Mouse (Mus musculus) left cerebral cortex, adult 11 months (tissue): ENCODE data around the gene Nsg1.

Experiments used
- DNase-seq: peaks from one replicate; pipeline ENCODE4 v3.0.0; 2022; ENCODE audit warnings: low spot score

The Nsg1 gene

DNA sequence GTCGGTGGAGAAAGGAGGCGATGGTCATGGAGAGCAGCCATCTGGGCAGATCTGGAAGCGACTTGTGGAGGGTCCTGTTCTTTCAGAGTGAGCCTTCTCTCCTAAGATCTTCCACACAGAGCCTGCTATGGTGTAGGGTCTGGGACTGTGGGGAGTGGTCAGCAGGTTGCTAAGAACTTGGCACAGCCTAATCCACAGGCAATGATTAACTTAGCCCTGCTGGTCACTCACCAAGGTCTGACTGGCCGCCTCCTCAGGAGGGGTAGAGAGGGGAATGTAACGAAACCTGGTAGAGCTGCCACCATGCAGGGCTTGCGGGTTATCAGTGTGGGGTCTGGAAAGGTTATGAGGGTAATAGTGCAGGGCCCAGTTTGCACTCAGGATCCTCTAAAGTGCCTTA, 18.8 kb downstream of the Nsg1 start:
- no peak for DNase-seq

DNA sequence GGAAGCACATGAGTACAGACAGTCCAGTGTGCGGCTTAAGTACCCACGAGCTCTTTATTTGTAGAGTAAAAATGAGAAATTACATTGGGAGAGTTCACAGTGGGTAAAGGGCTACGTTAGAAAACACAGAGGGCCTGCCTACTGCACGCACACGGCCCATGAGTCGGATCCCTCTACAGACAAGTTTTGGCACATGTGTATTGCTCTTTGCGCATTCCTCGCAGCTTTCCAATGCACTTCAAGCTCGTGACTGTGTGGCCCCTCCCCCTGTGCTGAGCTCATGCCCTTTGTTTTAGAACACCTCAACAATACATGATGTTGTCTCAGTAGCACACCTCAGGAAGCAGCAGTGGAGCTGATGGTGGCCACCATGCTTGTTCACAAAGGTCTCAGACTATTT, 22.5 kb downstream of the Nsg1 start:
- no peak for DNase-seq

DNA sequence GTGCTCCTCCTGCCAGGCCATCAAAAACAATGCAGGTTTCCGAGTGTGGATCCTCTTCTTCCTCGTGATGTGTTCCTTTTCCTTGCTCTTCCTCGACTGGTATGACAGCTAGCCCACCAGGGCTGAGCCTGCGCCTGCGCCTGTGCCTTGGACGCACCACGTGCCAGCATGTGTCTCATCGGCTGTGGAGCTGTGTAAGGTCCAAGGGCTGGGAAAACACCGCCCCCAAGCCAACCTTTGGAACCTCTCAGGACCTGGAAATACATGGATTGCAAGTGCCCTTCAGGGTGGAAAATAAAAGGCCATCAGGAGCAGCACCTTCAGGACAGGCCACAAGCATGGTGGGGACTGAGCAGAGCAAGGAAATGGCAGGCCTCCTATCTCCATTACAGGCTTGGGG, 23.5 kb downstream of the Nsg1 start:
- no peak for DNase-seq

DNA sequence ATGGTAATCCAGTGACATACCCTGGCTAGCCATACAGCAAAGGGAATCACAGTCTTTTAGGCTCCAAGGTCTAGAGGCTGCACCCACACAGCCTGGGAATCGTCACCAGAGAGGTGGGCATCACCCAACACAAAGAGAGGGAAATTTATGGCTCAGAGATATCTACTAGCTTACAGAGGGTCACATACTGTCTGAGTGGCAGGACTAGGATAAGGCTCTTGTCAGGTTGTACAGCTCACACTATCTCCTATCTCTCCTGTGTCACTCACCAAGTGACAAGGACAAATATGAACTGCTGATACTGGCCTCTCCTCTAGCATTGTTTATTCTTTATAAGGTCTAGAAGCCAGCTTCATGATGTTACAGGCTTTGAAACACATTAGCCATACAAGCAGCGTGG, 30.4 kb downstream of the Nsg1 start:
- no peak for DNase-seq

DNA sequence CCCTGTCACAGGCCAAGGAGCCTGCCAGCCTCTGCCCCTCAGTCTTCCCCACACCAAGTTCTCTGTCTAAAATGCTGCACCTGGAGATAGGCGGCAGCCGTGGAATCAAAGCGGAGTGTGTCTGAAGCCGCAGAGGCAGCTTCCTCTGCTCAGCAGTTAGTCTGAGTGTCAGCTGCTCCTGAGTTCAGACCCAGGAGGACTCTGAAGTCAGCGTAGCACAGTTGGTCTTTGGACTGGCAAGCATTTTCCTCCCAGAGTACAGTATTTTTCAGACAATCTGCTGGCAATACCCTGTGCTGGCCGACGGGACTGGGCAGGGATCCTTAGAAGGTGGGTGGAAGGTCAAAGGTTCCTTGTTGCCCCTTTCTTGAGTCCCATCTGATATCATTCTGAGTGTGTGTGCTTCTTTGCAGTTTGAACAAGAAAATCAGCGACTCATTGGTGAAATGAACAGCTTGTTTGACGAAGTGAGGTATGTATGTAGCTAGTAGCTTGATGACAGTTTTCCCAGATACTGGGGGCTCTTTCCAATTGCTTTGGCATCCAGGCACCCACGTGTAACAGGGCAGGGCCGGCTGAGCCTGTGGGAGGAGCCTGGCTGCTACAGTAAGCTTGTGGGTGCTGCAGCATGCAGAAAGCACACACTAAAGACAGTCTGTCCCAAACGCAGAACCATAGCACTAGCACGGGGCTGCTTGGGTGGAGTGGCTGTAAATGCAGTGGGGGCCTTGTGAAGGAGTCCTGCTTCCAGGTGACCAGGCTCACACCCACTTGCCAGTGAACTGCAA, 33.0 kb downstream of the Nsg1 start:
- DNase-seq: no peak

DNA sequence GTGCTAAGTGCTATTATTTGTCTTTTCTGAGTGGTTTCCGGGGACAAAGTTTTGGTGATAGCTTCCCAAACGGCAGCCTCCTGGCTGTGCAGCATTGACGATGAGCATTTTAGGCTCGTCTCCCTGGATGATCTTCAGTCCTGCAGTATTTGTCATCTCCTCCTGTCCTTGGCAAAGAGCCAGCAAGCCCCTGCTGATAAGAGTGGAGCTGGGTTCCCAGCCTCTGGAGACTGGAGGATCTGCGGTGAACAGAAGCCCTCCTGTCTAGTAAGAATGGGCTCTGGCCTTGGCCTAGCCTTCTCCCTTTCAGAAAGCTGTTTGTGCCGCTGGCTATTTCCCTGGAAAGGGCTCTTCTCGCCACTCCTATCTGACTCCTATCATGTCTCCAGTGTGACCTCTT, 38.0 kb downstream of the Nsg1 start:
- DNase-seq: no peak

DNA sequence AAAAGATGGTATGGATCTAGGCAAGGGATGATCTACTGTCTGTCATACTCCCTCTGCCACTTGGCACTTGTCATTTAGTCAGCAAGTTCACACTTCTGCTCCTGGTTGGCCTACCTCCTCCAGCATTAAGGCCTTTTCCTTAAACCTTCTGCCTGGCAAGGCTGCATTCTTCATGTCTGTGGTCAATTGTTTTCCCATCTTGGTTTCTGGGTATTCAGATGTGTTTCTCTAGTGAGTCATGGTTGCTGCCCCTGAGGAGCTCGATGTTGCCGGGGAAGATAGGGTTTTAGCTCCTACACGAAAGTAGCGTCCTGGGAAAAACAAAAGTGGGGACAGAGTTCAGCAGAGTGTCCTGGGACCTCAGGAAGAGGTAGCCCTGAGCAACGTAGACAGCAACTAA, 40.4 kb downstream of the Nsg1 start:
- no peak for DNase-seq

DNA sequence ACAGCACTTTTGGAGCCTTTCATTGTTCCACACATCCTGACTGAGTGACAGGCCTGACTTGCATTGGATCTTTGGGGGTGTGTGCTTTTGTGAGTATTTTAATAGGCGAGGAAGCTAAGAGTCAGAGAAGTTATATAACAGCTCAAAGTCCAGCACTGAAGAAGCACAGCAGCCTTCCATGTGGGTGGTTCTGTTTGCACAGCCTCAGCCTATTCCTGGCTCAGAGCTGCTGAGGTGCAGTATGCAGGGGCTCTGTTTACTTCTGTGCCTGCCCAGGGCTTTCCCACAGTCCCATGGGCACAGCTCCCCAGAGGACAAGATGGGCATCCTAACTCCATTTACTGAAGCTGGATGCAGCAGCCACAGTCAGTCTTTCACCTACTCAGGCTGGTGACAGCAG, 42.7 kb downstream of the Nsg1 start:
- peak; percentile 78 for DNase-seq

DNA sequence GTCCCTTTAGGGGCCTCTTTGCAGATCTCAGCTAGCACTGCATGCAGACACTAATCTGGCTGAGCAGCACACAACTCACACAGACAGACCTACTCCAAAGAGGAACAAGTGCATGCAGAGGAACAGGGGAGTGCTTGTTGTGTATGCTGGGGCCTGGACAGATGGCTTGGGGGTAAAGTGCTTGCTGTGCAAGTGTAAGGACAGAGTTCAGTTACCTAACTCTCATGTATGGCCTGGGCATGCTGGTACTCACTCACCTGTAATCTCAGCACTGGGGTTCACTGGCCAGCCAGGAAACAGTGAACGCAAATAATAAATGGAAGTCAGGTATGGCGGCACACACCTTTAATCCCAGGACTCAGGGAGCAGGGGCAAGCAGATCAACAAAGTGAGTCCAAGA, 45.2 kb downstream of the Nsg1 start:
- DNase-seq: no peak

DNA sequence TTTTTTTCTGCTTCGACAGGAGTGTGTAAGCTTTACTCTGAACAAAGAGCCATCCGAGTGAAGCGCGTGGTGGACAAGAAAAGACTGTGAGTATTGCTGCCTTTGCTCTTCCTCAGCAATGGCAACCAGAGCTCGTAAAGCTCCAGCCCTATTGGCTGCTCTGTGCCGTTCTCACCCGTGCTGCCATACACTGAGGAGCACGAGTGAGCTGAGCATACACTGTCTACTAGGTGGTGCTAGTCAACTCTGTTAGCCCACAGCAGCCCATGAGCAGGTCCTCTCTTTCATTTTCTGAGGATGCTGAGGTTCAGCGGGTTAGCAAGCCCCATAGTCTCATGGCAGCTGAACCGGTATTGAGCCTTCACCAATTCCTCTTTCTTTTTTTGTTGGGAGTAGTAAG, 52.9 kb downstream of the Nsg1 start:
- no peak for DNase-seq

DNA sequence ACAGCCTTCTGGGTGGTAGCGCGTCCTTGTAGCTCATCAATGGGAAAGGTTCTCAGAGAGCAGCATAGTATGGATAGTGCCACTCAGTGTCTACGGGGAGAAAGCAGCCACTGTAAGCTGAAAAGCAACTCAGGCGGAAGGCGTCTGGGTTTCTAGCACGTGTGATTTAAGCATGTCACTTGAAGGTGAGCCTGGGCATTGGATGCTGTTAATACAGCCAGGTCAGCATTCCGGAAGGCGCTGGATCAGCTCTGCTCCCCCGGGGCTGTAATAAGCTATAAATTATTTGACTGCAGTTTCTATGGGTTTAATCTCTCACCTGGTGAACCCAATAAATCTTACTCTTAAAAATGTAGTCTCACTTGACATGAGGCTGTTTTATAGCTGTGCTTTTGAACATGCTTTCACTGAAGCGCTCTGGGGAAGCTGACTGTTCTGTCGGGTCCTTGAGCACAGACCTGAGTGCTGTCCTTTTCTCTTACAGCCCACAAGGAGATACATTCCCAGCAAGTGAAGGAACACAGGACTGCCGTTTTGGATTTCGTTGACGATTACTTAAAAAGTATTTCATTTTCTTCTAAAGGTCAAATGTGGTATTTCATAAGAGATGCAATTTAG, 53.5 kb downstream of the Nsg1 start:
- DNase-seq: no peak

DNA sequence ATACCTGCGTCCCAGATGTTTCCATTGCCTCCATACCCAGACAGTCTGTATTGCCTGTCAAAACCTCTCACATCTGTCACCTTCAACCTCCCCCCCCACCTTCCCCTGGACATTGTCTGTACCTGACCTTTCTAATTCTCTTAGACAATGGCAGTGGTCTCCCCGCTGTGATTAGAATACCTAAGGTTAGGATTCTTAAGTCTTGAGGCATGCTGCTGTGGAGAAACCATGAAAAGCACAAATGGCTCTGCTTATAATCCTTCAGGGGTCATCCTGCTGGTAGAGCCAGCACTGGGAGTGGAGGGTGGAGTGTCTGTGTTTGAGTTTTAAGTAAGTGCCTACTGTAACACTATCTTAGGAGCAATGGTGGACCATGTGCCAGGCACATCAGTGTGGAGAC, 56.8 kb downstream of the Nsg1 start:
- no peak for DNase-seq

DNA sequence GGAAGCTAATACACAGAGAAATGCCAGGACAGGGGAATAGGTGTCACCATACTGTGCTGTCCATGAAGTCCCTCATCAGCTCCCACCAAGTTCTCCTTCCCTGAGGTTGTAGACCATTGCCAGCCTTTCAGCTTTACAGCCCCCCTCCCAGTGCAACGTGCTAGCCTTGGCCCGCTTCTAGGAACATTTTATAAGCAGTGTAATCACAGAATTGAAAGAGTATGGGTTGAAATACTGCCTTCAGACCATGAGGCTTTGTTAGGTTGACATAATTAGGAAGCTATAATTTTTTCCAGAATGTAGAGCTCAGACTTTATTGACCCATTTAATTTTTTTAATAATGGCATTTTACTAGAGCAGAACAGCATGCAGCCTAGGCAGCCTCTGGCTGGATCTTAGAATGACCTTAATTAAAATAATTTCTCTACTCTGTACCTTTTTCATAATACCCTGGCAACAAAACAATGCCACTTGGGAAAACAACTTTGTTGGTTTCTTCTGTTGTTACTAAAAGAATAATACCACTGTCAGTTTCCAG, 60.5 kb downstream of the Nsg1 start:
- DNase-seq: no peak

DNA sequence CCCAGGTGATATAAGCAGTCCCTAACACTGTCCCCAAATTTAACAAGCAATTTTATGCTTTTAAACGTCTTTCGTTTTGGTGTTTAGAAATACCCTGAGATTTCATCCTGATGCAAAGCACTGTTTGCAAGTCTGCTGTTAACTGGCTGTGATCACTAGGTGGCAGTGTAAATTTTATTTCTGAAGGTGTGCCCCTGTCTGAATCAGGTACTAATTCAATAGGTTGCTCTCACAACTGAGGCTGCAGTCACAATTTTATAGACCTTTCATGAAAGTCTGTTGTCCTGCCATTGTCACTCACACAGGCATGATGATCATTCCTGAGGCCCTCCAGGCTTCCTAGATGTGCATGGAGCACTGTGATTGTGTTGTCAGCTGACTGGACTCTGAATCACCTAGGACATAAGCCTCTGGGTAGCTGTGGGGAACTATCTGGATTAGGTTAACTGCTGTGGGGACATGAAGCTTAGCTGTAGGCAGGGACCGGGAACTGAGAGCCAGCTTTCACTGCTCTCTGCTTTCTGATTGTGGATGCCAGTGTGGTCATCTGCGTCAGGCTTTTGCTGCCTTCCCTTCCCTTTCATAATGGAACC, 62.1 kb downstream of the Nsg1 start:
- no peak for DNase-seq

DNA sequence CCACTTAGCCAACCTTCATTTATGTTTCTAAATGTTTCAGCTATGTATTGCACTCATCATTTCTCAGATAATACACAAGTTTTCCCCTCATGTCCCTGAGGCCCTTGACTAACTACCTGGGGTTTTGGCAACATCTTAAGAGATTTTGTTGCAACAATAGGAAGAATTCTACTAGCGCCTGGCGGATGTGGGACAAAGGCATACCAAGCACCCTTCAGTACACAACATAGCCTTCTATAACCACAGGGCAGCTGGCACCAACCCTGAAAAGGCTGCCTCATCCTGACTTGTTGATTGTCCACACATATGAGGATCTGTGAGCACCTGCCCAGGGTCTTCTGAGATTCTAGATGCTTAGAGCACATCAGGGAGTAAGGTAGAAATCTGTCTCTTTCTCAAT, 65.4 kb downstream of the Nsg1 start:
- DNase-seq: no peak

DNA sequence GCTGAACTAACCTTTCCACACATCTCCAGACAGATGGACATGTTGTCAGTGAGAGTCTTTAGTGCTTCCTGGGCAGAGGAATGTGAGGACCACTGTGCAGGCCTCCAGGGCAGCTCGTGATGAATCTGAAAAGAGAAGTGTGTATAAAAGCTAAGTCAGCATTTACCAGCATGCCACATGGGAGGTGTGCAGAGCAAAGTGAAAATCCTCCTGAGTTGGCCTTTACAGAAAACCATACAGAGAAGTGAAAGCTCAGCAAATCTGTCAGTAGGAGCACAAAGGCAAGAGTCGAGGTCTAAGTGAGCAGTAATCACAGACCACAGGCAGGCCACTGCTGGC, 67.8 kb downstream of the Nsg1 start:
- DNase-seq: no peak

DNA sequence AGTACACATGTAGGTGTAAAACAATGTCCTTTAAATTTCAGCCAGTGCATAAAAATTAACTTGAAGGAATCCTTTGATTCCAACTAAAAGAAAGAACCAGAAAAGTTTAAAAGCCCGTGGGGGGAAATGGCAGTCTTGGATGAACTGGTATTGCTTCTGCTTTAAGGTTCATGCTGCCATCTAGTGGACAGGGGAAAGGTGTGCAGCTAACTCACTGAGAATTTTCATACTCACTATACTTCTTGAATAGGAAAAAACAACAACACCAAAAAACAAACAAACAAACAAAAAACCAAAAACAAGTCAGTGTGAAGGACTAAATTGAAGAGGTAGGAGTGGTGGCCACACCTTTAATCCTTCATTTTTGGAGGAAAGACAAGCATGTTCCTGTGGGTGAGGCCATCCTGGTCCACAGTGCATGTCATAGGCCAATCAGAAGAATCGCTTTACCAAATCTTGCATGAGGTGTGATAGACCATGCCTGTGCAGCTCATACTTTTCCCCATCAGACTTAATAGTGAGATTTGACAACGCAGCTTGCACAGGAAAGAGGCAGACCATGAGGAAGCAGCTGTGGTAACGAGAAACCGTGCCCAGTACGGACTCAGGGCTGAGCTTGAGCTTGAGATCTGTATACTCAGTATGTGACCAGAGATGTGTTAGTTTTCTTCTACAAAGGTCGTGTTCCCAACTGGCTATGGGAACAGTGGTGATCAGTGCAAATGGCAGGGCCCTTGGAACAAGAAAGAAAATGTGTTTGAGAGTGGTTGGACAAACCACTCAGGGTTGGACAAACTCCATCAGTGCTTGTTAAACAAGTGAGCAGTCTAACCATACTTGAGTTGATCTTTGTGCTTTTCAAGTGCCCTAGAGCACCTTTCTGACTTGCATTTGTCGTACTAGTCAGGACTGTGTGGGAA, 68.4 kb downstream of the Nsg1 start:
- DNase-seq: peak; percentile 65

DNA sequence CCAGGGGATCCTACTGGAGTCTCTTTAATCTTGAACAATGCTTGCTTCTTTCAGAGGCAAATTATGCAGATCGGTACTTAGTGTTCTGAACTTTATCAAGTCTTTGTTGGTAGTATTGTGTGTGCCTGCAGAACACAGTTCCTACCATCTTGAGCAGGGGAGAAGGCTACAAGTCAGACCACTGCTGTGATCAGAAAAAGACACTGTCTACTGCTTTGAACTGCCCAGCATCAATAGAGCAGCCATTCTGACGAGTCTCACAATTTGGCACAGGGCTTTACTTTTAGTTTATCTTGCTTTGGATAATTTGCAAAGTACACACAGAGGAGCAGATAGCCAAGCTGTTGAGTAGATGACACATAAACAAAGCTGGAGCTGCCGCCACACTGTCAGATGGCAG, 69.1 kb downstream of the Nsg1 start:
- no peak for DNase-seq

DNA sequence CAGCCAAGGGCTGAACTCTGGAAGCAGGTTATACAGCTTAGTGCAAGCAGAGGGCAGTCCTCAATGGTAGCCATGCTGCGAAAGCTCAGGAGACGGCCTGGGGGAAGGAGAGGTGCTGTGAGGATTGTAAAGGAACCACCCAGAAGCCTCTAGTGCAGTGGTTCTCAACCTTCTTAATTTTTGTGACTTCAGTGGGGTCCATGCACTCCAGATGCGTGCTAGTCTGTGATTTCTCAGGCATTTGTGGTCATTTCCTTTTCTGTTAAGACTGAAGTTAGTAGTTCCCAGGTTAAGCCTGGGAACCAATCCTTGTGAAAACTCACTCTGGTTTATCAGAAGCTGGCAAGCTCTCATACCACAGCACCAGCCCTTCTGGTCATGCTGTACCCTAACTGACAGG, 69.6 kb downstream of the Nsg1 start:
- DNase-seq: no peak
